Comparison of ENCODE assay signal across 16 mouse cellular contexts in genomic region chr5:122434541-122434940, GRCm38 (mm10). TPM values are rescaled to one million over a fixed set of nuclear protein-coding genes. Genes with fewer than 3 reads are reported as not detected.
A peak's percentile ranks its signal among the peaks of the same experiment; 100 is the strongest.
DNase-seq lines count a peak whose midpoint lies in the region; ATAC-seq and TF ChIP-seq lines count a peak whose summit lies in the region.
"Had no signal": no experiment of that assay in that cellular context is flagged by ENCODE, and none has a peak within 500 bp of the region (broad histone marks: within the 10 kb centered on the region; RNA-seq: fewer than 3 reads in every experiment).

No protein-coding gene starts in this region.

- H3K9ac ChIP-seq in liver, embryonic 14.5 days (replicated peaks): no peak overlapping the region
- no peak overlapping the region for H3K9ac ChIP-seq in ES-Bruce4 (ENCODE audit: low read depth, poor library complexity, severe bottlenecking)
- H3K9ac ChIP-seq: heart, embryonic 15.5 days; hindbrain, embryonic 14.5 days; liver, embryonic 13.5 days; neural tube, embryonic 15.5 days had no signal

- no peak for DNase-seq in gastrocnemius, adult 2 months
- no peak for DNase-seq in gastrocnemius, postnatal 25 days
- no peak for DNase-seq in liver, embryonic 14.5 days (ENCODE audit: low read depth in 3 of 3, low spot score in 3 of 3)
- no peak for DNase-seq in liver
- DNase-seq in brain, embryonic 14.5 days (ENCODE audit: low read depth): no peak
- no peak for DNase-seq in cerebellum, postnatal 10 days
- no peak for DNase-seq in urinary bladder, postnatal 4 days (ENCODE audit: low spot score in 2 of 2)
- DNase-seq: adrenal gland, postnatal 25 days; gastrocnemius, postnatal 36 days; kidney, adult 9 months; liver, embryonic 13.5 days; retina, postnatal 1 day had no signal

- H3K27ac ChIP-seq in gastrocnemius, adult 2 months: no peak overlapping the region
- no peak overlapping the region for H3K27ac ChIP-seq in liver, embryonic 14.5 days
- H3K27ac ChIP-seq in ES-Bruce4 (ENCODE audit: insufficient read depth, low read length): no peak overlapping the region
- H3K27ac ChIP-seq: heart, embryonic 15.5 days; hindbrain, embryonic 14.5 days; liver, embryonic 13.5 days; neural tube, embryonic 15.5 days had no signal

- TF ChIP-seq POLR2A in ES-Bruce4 (IDR thresholded peaks at IDR 0.05; ENCODE audit: insufficient read depth, low read length): no peak
- TF ChIP-seq POLR2A in brain, embryonic 14.5 days (IDR thresholded peaks at IDR 0.05; ENCODE audit: borderline replicate concordance, extremely low read depth, insufficient read depth, insufficient read length, poor library complexity, severe bottlenecking): no peak

- TF ChIP-seq EP300 in liver, embryonic 14.5 days (IDR thresholded peaks at IDR 0.05; ENCODE audit: low read depth): no peak
- TF ChIP-seq EP300 in ES-Bruce4 (IDR thresholded peaks at IDR 0.05; ENCODE audit: insufficient read depth, low read depth, low read length): no peak

- no peaks in the 10 kb centered on the region for H3K4me1 ChIP-seq in liver, embryonic 14.5 days (replicated peaks; ENCODE audit: control insufficient read depth in 2 of 2, insufficient read depth in 2 of 2, low read length in 1 of 2)
- no peaks in the 10 kb centered on the region for H3K4me1 ChIP-seq in ES-Bruce4 (ENCODE audit: control insufficient read depth, insufficient read depth, low read length)
- H3K4me1 ChIP-seq: liver, embryonic 13.5 days; neural tube, embryonic 15.5 days had no signal

- H3K4me3 ChIP-seq in gastrocnemius, adult 2 months: no peak overlapping the region
- H3K4me3 ChIP-seq in liver, embryonic 14.5 days (ENCODE audit: insufficient read depth in 1 of 2, low read depth in 2 of 2, low read length in 2 of 2): no peak overlapping the region
- H3K4me3 ChIP-seq in ES-Bruce4 (ENCODE audit: low read depth, low read length): no peak overlapping the region
- H3K4me3 ChIP-seq: heart, embryonic 15.5 days; liver, embryonic 13.5 days; neural tube, embryonic 15.5 days had no signal

- ATAC-seq in liver, embryonic 14.5 days (ENCODE audit: insufficient read depth): no peak

- no peaks in the 10 kb centered on the region for H3K9me3 ChIP-seq in liver, embryonic 14.5 days (ENCODE audit: control insufficient read depth, low read length)
- no peaks in the 10 kb centered on the region for H3K9me3 ChIP-seq in ES-Bruce4 (replicated peaks; ENCODE audit: control insufficient read depth, insufficient read depth, low read length, poor library complexity, severe bottlenecking)
- H3K9me3 ChIP-seq: heart, embryonic 15.5 days; liver, embryonic 13.5 days had no signal

- WGBS in liver, embryonic 14.5 days (ENCODE audit: insufficient replicate concordance): 81% methylated on average over 4 of the region's 4 CpGs

- no peak overlapping the region for H3K4me2 ChIP-seq in liver, embryonic 14.5 days (ENCODE audit: low read depth)
- H3K4me2 ChIP-seq: heart, embryonic 15.5 days; hindbrain, embryonic 14.5 days; liver, embryonic 13.5 days; neural tube, embryonic 15.5 days had no signal

- intact Hi-C loops in gastrocnemius, adult 2 months (cut with DNase I): no loop called here

- peak; percentile 26; the same call in 1 of the 2 replicates for TF ChIP-seq CTCF in gastrocnemius, adult 2 months (IDR thresholded peaks at IDR 0.05)
- TF ChIP-seq CTCF in liver, embryonic 14.5 days (IDR thresholded peaks at IDR 0.05; ENCODE audit: low read depth): peak; percentile 45
- TF ChIP-seq CTCF in ES-Bruce4 (IDR thresholded peaks at IDR 0.05; ENCODE audit: low read depth, low read length): peak; percentile 54
- peak; percentile 15; the same call in 1 of the 2 replicates for TF ChIP-seq CTCF in brain, embryonic 14.5 days (IDR thresholded peaks at IDR 0.05; ENCODE audit: borderline replicate concordance, extremely low read depth, insufficient read depth, insufficient read length)

- H3K27me3 ChIP-seq in liver, embryonic 14.5 days (ENCODE audit: control insufficient read depth, insufficient read depth, low read length): no peaks in the 10 kb centered on the region
- H3K27me3 ChIP-seq in ES-Bruce4 (ENCODE audit: control insufficient read depth, insufficient read depth, low read length, poor library complexity, severe bottlenecking): no peaks in the 10 kb centered on the region
- H3K27me3 ChIP-seq: heart, embryonic 15.5 days; liver, embryonic 13.5 days; neural tube, embryonic 15.5 days had no signal

- H3K36me3 ChIP-seq in liver, embryonic 14.5 days (replicated peaks; ENCODE audit: control insufficient read depth, insufficient read depth, low read depth): peaks cover 77% of the 10 kb centered on the region
- H3K36me3 ChIP-seq in ES-Bruce4 (ENCODE audit: control insufficient read depth, insufficient read depth, low read length, poor library complexity, severe bottlenecking): peaks cover 80% of the 10 kb centered on the region

RNA-seq across cellular contexts. Expression of gene Anapc7, which starts 13.0 kb away (rescaled TPM):
- total RNA-seq in gastrocnemius, adult 2 months (2021): 10 to 100 TPM; 14.3 to 16.8 TPM
- 10 to 100 TPM; 12.3 to 13.4 TPM for total RNA-seq in gastrocnemius, postnatal 25 days (2021)
- polyA plus RNA-seq in liver, embryonic 14.5 days (2012; rRNA removed): 9.5 and 13.2 TPM in 2 replicates
- 9.0 TPM in 2 replicates for polyA plus RNA-seq in liver, embryonic 14.5 days (2014; fragmentation: Nextera tagmentation; extraction: Ambion mirVana)
- 41.7 and 41.9 TPM in 2 replicates for polyA plus RNA-seq in ES-Bruce4 (2011; ENCODE audit: insufficient read depth, insufficient read length, low read depth, missing spikeins)
- 43.1 and 53.4 TPM in 2 replicates for polyA plus RNA-seq in brain, embryonic 14.5 days (2012; rRNA removed)

RNA-seq across cellular contexts. Expression of gene Arpc3, which starts 42.9 kb away (rescaled TPM):
- 10 to 100 TPM; 45.2 to 62.8 TPM for total RNA-seq in gastrocnemius, adult 2 months (2021)
- 10 to 100 TPM; 46.8 to 54.9 TPM for total RNA-seq in gastrocnemius, postnatal 25 days (2021)
- 146 and 180 TPM in 2 replicates for polyA plus RNA-seq in liver, embryonic 14.5 days (2012; rRNA removed)
- 36.3 and 38.5 TPM in 2 replicates for polyA plus RNA-seq in liver, embryonic 14.5 days (2014; fragmentation: Nextera tagmentation; extraction: Ambion mirVana)
- polyA plus RNA-seq in ES-Bruce4 (2011; ENCODE audit: insufficient read depth, insufficient read length, low read depth, missing spikeins): 289 and 303 TPM in 2 replicates
- polyA plus RNA-seq in brain, embryonic 14.5 days (2012; rRNA removed): 265 and 282 TPM in 2 replicates
